Mouse (Mus musculus) liver, adult 2 months (tissue): Measurements from ENCODE around the gene Zbtb22. TPM values are rescaled to one million over a fixed set of nuclear protein-coding genes. Genes with fewer than 3 reads are reported as not detected.
A peak's percentile ranks its signal among the peaks of the same experiment; 100 is the strongest.

Experiments
- DNase-seq: peaks from one replicate; pipeline ENCODE4 v3.0.0-alpha.2; 2011; ENCODE audit warnings: low read depth, low spot score; ENCODE audit errors: extremely low read depth
- H3K27ac ChIP-seq: fragments of 200-500 bp; replicated peaks from 2 replicates; pipeline ENCODE4 v1.5.1; 2012; ENCODE audit warnings: low read depth, mild to moderate bottlenecking, control low read depth, inconsistent platforms, low read length; ENCODE audit not compliant: insufficient read depth
- H3K27me3 ChIP-seq: fragments of 200-500 bp; 2 replicates; pipeline ENCODE4 v1.6.1; 2012; ENCODE audit warnings: mild to moderate bottlenecking, moderate library complexity, low read length, inconsistent platforms; ENCODE audit not compliant: control insufficient read depth, insufficient read depth
- H3K36me3 ChIP-seq: fragments of 200-500 bp; 2 replicates; pipeline ENCODE4 v1.6.1; 2012; ENCODE audit warnings: low read length, inconsistent platforms; ENCODE audit not compliant: control insufficient read depth, insufficient read depth
- H3K4me1 ChIP-seq: fragments of 200-500 bp; 2 replicates; pipeline ENCODE4 v1.6.1; 2011; ENCODE audit warnings: low read length; ENCODE audit not compliant: control insufficient read depth, insufficient read depth
- H3K4me3 ChIP-seq: fragments of 200-500 bp; 2 replicates; pipeline ENCODE4 v1.5.1; 2011; ENCODE audit warnings: low read depth, mild to moderate bottlenecking, control low read depth, low read length, moderate library complexity; ENCODE audit not compliant: insufficient read depth
- H3K79me2 ChIP-seq: fragments of 200-500 bp; 2 replicates; pipeline ENCODE4 v1.6.1; 2012; ENCODE audit warnings: inconsistent platforms, mild to moderate bottlenecking, low read length, moderate library complexity; ENCODE audit not compliant: control insufficient read depth, insufficient read depth
- H3K9ac ChIP-seq: fragments of 200-500 bp; 2 replicates; pipeline ENCODE4 v1.6.1; 2012; ENCODE audit warnings: low read depth, mild to moderate bottlenecking, control low read depth, inconsistent platforms, low read length
- CTCF ChIP-seq: fragments of 200-500 bp; IDR thresholded peaks from 2 replicates; pipeline ENCODE4 v1.5.1; 2011; ENCODE audit warnings: low read depth, low read length, control low read depth
- POLR2A ChIP-seq: fragments of 200-500 bp; IDR thresholded peaks from 2 replicates; pipeline ENCODE4 v1.6.1; 2011; ENCODE audit warnings: low read length, control low read depth; ENCODE audit not compliant: insufficient read depth; ENCODE audit errors: extremely low read depth
- WGBS: fragments of 180-500 bp; shearing (Covaris S2); methylation state at CpG from one replicate; pipeline ENCODE4 v1.1.7; 2018; 5-methylcytosine and 5-hydroxymethylcytosine counted together
- polyA plus RNA-seq: library from polyadenylated mRNA; depleted of rRNA; stranded (reverse); fragments of >200 nt; gene quantifications from 2 replicates; pipeline ENCODE4 v1.2.3, GENCODE M21; 2012
- total RNA-seq: library from RNA; depleted of rRNA; stranded (reverse); fragments of >200 nt; gene quantifications from 2 replicates; pipeline ENCODE4 v1.2.3, GENCODE M21; 2014

The Zbtb22 gene
- total and polyA plus RNA-seq, 2 experiments = 11.1 to 23.9 TPM

DNA sequence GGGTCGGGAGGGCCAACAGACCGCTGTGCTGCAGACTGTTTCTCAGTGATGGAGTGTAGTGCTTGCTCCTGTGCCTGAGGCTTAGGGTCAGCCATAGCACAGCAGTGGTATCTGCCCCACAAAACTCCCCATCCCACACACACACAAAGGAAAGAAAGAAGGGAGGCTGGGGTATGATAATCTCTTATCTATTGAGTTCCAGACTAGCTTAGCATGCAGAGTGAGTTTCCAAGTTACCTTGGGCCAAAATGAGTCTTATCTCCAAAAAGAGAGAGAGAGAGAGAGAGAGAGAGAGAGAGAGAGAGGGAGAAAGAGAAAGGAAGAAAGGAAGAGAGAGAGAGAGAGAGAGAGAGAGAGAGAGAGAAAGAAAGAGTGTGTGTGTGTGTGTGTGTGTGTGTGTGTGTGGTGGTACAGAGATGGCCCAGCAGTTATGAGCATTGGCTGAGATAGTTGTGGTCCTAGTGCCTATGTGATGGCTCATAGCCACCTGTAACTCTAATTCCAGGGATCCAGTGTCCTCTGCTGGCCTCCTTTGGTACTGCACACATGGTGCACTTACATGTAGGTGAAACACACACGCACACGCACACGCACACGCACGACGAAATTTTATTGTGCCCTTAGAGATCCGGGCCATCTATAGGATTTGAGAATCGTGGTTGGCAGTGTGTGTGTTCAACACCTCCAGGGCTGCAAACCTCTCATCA, 9.0 kb downstream of the Zbtb22 start:
- Histone ChIP-seq H3K4me3 (no peak overlapping the region), H3K4me1 (no peaks in the 10 kb centered on the region; the same call in none of the 2 replicates), H3K36me3 (0 out of 2 replicates have a peak, but pooled peaks cover 2% of the 10 kb centered on the region), H3K27ac (no peak overlapping the region), H3K27me3 (no peaks in the 10 kb centered on the region), H3K9ac (no peak overlapping the region), H3K79me2 (peaks cover 11% of the 10 kb centered on the region; the same call in 1 of the 2 replicates)
- no peak for TF ChIP-seq POLR2A
- peak; percentile 59 for TF ChIP-seq CTCF
- no peak for DNase-seq
- 93% methylated on average over 10 of the region's 10 CpGs for WGBS

DNA sequence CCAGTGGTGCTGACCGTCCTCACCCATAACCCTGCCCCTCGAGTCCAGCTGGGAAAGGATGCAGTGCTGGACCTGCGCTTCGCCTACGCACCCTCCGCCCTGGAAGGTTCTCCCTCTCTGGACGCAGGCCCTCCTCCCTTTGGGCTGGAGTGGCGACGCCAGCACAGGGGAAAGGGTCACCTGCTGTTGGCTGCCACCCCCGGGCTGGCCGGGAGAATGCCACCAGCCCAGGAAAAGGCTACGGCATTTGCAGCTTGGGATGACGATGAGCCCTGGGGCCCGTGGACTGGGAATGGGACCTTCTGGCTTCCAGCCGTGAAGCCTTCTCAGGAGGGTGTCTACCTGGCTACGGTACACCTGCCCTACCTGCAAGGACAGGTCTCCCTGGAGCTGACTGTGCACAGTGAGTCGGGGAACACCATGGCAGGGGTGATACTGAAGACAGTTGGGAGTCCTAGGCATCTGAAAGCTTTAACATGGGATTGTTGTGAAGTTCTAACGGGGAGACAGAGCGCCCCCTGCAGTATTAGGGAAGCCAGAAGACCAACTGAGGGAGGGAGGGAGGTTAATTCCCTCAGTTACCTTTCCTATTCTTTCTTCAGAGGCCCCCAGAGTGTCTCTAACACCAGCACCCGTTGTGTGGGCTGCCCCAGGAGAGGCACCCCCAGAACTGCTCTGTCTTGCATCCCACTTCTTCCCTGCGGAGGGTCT, 9.9 kb downstream of the Zbtb22 start:
- no peak overlapping the region for H3K9ac ChIP-seq
- 0 out of 2 replicates have a peak, but pooled peaks cover 2% of the 10 kb centered on the region for H3K36me3 ChIP-seq
- H3K27me3 ChIP-seq = no peaks in the 10 kb centered on the region
- peaks cover 11% of the 10 kb centered on the region; the same call in 1 of the 2 replicates for H3K79me2 ChIP-seq
- H3K4me1 ChIP-seq = no peaks in the 10 kb centered on the region; the same call in none of the 2 replicates
- no peak for DNase-seq
- H3K4me3 ChIP-seq = no peak overlapping the region
- H3K27ac ChIP-seq = no peak overlapping the region
- TF ChIP-seq CTCF (0 out of 2 replicates have a peak, but pooled peaks have one; percentile 8), POLR2A (no peak)
- 93% methylated on average over 21 of the region's 21 CpGs for WGBS

DNA sequence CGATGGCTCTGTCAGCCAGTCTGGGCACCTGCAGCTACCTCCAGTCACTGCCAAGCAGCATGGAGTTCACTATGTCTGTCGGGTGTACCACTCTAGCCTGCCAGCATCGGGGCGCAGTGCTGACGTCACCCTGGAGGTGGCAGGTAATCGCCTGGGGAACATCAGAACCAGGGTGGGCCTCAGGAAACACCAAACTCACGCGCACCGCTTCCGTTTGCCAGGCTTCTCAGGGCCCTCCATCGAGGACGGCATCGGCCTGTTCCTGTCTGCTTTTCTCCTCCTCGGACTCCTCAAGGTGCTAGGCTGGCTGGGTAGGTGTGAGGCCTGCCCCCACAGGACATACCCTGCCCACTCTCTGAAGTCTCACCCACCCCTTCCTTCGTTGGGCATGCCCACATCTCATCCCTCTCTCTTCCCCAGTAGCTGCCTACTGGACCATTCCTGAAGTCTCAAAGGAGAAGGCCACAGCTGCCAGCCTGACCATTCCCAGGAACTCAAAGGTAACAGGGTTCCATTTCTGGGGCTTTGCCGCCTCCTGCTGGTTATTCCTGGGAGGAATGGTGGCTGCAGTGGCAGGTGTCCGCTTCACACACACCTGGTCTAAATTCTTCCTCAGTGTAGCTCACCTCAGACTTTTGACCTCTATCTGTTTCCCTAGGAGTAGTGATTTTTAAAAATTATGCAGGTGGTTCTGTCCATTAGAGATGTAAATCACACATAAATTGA, 10.7 kb downstream of the Zbtb22 start:
- DNase-seq = no peak
- H3K79me2 ChIP-seq = peaks cover 11% of the 10 kb centered on the region; the same call in 1 of the 2 replicates
- TF ChIP-seq CTCF (peak; percentile 48), POLR2A (no peak)
- no peak overlapping the region for H3K4me3 ChIP-seq
- H3K27me3 ChIP-seq = no peaks in the 10 kb centered on the region
- no peak overlapping the region for H3K27ac ChIP-seq
- H3K36me3 ChIP-seq = 0 out of 2 replicates have a peak, but pooled peaks cover 2% of the 10 kb centered on the region
- H3K4me1 ChIP-seq = no peaks in the 10 kb centered on the region; the same call in 1 of the 2 replicates
- WGBS = 88% methylated on average over 17 of the region's 17 CpGs
- no peak overlapping the region for H3K9ac ChIP-seq

DNA sequence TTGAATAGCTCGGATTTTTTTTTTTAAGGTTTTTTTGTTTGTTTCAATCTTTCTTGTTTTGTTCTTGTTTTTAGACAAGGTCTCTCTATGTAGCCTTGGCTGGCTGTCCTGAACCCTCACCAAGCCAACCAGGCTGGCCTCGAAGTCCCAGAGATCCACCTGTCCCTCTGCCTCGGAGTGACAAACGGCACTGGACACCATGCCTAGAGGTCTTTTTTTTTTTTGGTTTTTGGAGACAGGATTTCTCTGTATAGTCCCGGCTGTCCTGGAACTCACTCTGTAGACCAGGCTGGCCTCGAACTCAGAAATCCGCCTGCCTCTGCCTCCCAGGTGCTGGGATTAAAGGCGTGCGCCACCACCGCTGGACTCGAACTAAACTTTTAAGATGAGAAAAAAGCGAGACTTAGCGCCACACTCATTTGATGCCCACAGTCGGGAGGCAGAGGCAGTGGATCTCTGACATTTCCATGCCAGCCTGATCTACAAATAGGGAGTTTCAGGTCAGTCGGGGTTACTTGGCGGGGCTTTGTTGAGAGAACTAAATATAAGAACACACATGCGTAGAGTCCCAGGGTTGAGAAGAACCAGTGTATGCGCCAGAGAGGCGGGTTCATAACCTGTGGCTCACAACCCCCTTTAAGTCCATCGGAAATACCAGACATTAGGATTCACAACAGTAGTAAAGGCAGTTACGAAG, 12.7 kb downstream of the Zbtb22 start:
- peak overlapping the region; percentile 68 for H3K4me3 ChIP-seq
- WGBS = 55% methylated on average over 21 of the region's 21 CpGs
- no peak for DNase-seq
- H3K27ac ChIP-seq = no peak overlapping the region
- peaks cover 3% of the 10 kb centered on the region for H3K4me1 ChIP-seq
- no peak overlapping the region for H3K9ac ChIP-seq
- H3K36me3 ChIP-seq = 0 out of 2 replicates have a peak, but pooled peaks cover 2% of the 10 kb centered on the region
- no peaks in the 10 kb centered on the region for H3K27me3 ChIP-seq
- TF ChIP-seq CTCF (no peak), POLR2A (no peak)
- H3K79me2 ChIP-seq = peaks cover 11% of the 10 kb centered on the region; the same call in 1 of the 2 replicates
